ENCODE assay signal across 7 mouse cellular contexts in the genomic region with DNA sequence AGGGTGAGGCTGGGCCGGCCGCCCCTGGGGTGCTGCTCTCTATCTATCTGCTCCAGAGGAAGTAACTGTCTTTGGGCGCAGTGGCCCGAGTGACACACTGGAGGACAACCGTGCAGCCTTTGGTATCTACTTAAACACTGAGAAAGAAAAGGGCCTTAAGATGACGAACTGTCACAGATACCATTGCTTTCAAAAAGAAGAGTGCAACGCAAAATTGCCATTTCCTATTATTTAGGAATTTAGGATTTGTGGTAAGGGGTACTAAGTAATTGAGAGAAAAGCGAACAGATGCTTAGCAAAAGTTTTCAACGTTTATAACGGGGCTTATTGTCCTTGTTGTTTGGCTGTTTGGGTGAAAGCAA.
A peak's percentile ranks its signal among the peaks of the same experiment; 100 is the strongest.
DNase-seq lines count a peak whose midpoint lies in the region; ATAC-seq and TF ChIP-seq lines count a peak whose summit lies in the region.

No protein-coding gene starts in this region.

- H3K4me3 ChIP-seq in spleen, adult 2 months (ENCODE audit: extremely low read depth, insufficient read depth, insufficient read length), result peak overlapping the region; percentile 54; the same call in 1 of the 2 replicates
- peak overlapping the region; percentile 64 for H3K4me3 ChIP-seq in embryonic fibroblast, embryonic 13.5 days (ENCODE audit: insufficient read depth, low read length)
- H3K4me3 ChIP-seq in limb, embryonic 15.5 days, result peak overlapping the region; percentile 82

- TF ChIP-seq CTCF in spleen, adult 2 months (IDR thresholded peaks at IDR 0.05; ENCODE audit: extremely low read depth, insufficient read depth, insufficient read length, insufficient replicate concordance), result no peak
- no peak for TF ChIP-seq CTCF in embryonic fibroblast, embryonic 13.5 days (IDR thresholded peaks at IDR 0.05; ENCODE audit: borderline replicate concordance, insufficient read depth, low read length)

- peak; percentile 38; the same call in 1 of the 2 replicates for ATAC-seq in limb, embryonic 15.5 days (ENCODE audit: insufficient number of reproducible peaks, low FRiP score, low TSS enrichment, low read depth)

- no peaks in the 10 kb centered on the region for H3K36me3 ChIP-seq in spleen, adult 2 months (ENCODE audit: control insufficient read depth, insufficient read depth, low read length)
- no peaks in the 10 kb centered on the region for H3K36me3 ChIP-seq in limb, embryonic 15.5 days
- H3K36me3 ChIP-seq in splenic B cell, adult 2 months (ENCODE audit: control insufficient read depth, insufficient read depth, low read length, poor library complexity, severe bottlenecking), result no peaks in the 10 kb centered on the region

- WGBS in spleen, adult 2 months, result 26% methylated on average over 10 of the region's 10 CpGs
- WGBS in limb, embryonic 15.5 days, result 12% methylated on average over 10 of the region's 10 CpGs

- H3K4me1 ChIP-seq in spleen, adult 2 months (ENCODE audit: control insufficient read depth, insufficient read depth, insufficient read length), result peaks cover 3% of the 10 kb centered on the region; the same call in 1 of the 2 replicates
- H3K4me1 ChIP-seq in embryonic fibroblast, embryonic 13.5 days (ENCODE audit: control insufficient read depth, insufficient read depth, low read length), result peaks cover 6% of the 10 kb centered on the region
- peaks cover 3% of the 10 kb centered on the region for H3K4me1 ChIP-seq in limb, embryonic 15.5 days

- no peak overlapping the region for H3K27ac ChIP-seq in spleen, adult 2 months (ENCODE audit: insufficient read depth, low read length)
- no peak overlapping the region for H3K27ac ChIP-seq in embryonic fibroblast, embryonic 13.5 days (ENCODE audit: insufficient read depth, low read length)
- peak overlapping the region; percentile 57; the same call in 1 of the 2 replicates for H3K27ac ChIP-seq in limb, embryonic 15.5 days

- H3K27me3 ChIP-seq in spleen, adult 2 months (ENCODE audit: control insufficient read depth, insufficient read depth, low read length), result peaks cover 13% of the 10 kb centered on the region
- peaks cover 4% of the 10 kb centered on the region for H3K27me3 ChIP-seq in limb, embryonic 15.5 days
- H3K27me3 ChIP-seq in splenic B cell, adult 2 months (ENCODE audit: control insufficient read depth, insufficient read depth, low read length, poor library complexity, severe bottlenecking), result no peaks in the 10 kb centered on the region; the same call in 1 of the 2 replicates

- TF ChIP-seq POLR2A in spleen, adult 2 months (IDR thresholded peaks at IDR 0.05; ENCODE audit: low read depth, low read length), result no peak
- no peak for TF ChIP-seq POLR2A in embryonic fibroblast, embryonic 13.5 days (IDR thresholded peaks at IDR 0.05; ENCODE audit: low read depth, low read length)

- H3K9me3 ChIP-seq in limb, embryonic 15.5 days, result no peaks in the 10 kb centered on the region

- DNase-seq in spleen, adult 2 months (ENCODE audit: low read depth in 1 of 2, low spot score in 2 of 2), result no peak
- no peak for DNase-seq in spleen, postnatal 10 days (ENCODE audit: low spot score in 2 of 2)
- peak; percentile 37 for DNase-seq in splenic B cell, adult 2 months (ENCODE audit: low read depth, low spot score)
- no peak for DNase-seq in layer of hippocampus, postnatal 14 days (ENCODE audit: low spot score in 2 of 2)
- no peak for DNase-seq in cerebellum, postnatal 14 days

- H3K4me2 ChIP-seq in limb, embryonic 15.5 days, result peak overlapping the region; percentile 93

- H3K9ac ChIP-seq in limb, embryonic 15.5 days, result peak overlapping the region; percentile 67
